Mouse (Mus musculus) bone marrow macrophage, adult 2 months (primary cell): Measurements from ENCODE around the gene Ssbp1.

Experiments used
- CTCF ChIP-seq: IDR thresholded peaks from 2 replicates; pipeline ENCODE4 v1.5.1; 2012; ENCODE audit warnings: low read depth, mild to moderate bottlenecking, low read length, moderate library complexity
- POLR2A ChIP-seq: IDR thresholded peaks from 2 replicates; pipeline ENCODE4 v1.6.1; 2012; ENCODE audit warnings: mild to moderate bottlenecking, low read depth, low read length, borderline replicate concordance

GRCm38 (mm10) chr6:40430878-40431277, 40.3 kb upstream of the Ssbp1 start:
- no peak for TF ChIP-seq CTCF
- no peak for TF ChIP-seq POLR2A
